Mouse (Mus musculus) embryonic facial prominence, embryonic 12.5 days (tissue): Measurements from ENCODE around the gene Wscd2. TPM values are rescaled to one million over a fixed set of nuclear protein-coding genes. Genes with fewer than 3 reads are reported as not detected.
A peak's percentile ranks its signal among the peaks of the same experiment; 100 is the strongest.

Experiments used
- ATAC-seq: fragments of 200-750 bp; cut with Nextera tagmentation; 2 replicates; pipeline ENCODE4 v1.8.0; 2017; ENCODE audit not compliant: insufficient number of reproducible peaks, insufficient read depth, low FRiP score, low TSS enrichment
- H3K27ac ChIP-seq: fragments of 300-500 bp; sonication (generic); 2 replicates; pipeline ENCODE4 v1.5.1; 2016; ENCODE audit warnings: mild to moderate bottlenecking
- H3K27me3 ChIP-seq: fragments of 300-500 bp; sonication (generic); 2 replicates; pipeline ENCODE4 v1.6.1; 2016; ENCODE audit warnings: mild to moderate bottlenecking, moderate library complexity
- H3K36me3 ChIP-seq: fragments of 300-500 bp; sonication (generic); 2 replicates; pipeline ENCODE4 v1.6.1; 2016; ENCODE audit warnings: mild to moderate bottlenecking
- H3K4me1 ChIP-seq: fragments of 300-500 bp; sonication (generic); 2 replicates; pipeline ENCODE4 v1.6.1; 2016
- H3K4me2 ChIP-seq: fragments of 300-500 bp; sonication (generic); replicated peaks from 2 replicates; pipeline ENCODE4 v1.6.1; 2016; ENCODE audit warnings: mild to moderate bottlenecking, moderate library complexity
- H3K4me3 ChIP-seq: fragments of 300-500 bp; sonication (generic); 2 replicates; pipeline ENCODE4 v1.5.1; 2016; ENCODE audit warnings: mild to moderate bottlenecking
- H3K9ac ChIP-seq: fragments of 300-500 bp; sonication (generic); 2 replicates; pipeline ENCODE4 v1.6.1; 2016; ENCODE audit warnings: mild to moderate bottlenecking, moderate library complexity
- H3K9me3 ChIP-seq: fragments of 300-500 bp; sonication (generic); 2 replicates; pipeline ENCODE4 v1.6.1; 2016; ENCODE audit warnings: mild to moderate bottlenecking, moderate library complexity
- WGBS: fragments of 180-500 bp; shearing (Covaris S2); methylation state at CpG from one replicate; pipeline ENCODE4 v1.1.7; 2016; 5-methylcytosine and 5-hydroxymethylcytosine counted together
- polyA plus RNA-seq: library from polyadenylated mRNA; unstranded; fragments of >200 nt; fragmentation: Nextera tagmentation; extraction: Ambion mirVana; gene quantifications from 2 replicates; pipeline ENCODE4 v1.2.1, GENCODE M21; 2016

The Wscd2 gene
- polyA plus RNA-seq, 1 experiment from 2014 or later, result 7.1 TPM

DNA sequence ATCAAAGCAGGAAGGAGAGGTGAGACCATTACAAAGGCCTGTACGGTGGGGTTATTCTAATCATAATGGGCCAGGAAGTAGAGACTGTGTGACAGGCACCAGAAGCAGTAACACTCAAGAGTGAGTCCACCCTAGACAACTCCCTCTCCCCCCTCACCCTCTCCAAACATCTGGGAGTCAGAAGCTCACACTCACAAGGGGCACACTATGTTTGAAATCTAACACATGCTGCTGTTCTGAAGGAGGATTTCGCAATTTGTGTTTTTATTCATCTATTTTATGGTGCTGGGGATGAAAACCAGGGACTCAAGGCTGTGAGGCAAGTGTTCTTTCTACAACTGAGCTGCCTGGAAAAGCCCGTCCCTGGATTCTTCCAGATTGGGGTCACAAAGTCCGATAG, 114.6 kb downstream of the Wscd2 start:
- H3K4me2 ChIP-seq, result no peak overlapping the region
- no peaks in the 10 kb centered on the region for H3K9me3 ChIP-seq
- no peaks in the 10 kb centered on the region for H3K27me3 ChIP-seq
- no peak overlapping the region for H3K9ac ChIP-seq
- no peak overlapping the region for H3K27ac ChIP-seq
- H3K36me3 ChIP-seq, result no peaks in the 10 kb centered on the region
- WGBS, result 78% methylated on average over 4 of the region's 4 CpGs
- H3K4me1 ChIP-seq, result peaks cover 18% of the 10 kb centered on the region
- ATAC-seq, result no peak
- H3K4me3 ChIP-seq, result no peak overlapping the region

GRCm38 (mm10) chr5:113606121-113606520, 116.0 kb downstream of the Wscd2 start:
- Histone ChIP-seq H3K27me3 (no peaks in the 10 kb centered on the region), H3K4me1 (peaks cover 17% of the 10 kb centered on the region), H3K9ac (no peak overlapping the region), H3K36me3 (no peaks in the 10 kb centered on the region), H3K27ac (no peak overlapping the region), H3K4me2 (no peak overlapping the region), H3K4me3 (no peak overlapping the region), H3K9me3 (no peaks in the 10 kb centered on the region)
- ATAC-seq, result no peak
- 64% methylated on average over 3 of the region's 3 CpGs for WGBS

GRCm38 (mm10) chr5:113606961-113607785, 117.0 kb downstream of the Wscd2 start:
- 77% methylated on average over 8 of the region's 8 CpGs for WGBS
- H3K4me2 ChIP-seq, result no peak overlapping the region

DNA sequence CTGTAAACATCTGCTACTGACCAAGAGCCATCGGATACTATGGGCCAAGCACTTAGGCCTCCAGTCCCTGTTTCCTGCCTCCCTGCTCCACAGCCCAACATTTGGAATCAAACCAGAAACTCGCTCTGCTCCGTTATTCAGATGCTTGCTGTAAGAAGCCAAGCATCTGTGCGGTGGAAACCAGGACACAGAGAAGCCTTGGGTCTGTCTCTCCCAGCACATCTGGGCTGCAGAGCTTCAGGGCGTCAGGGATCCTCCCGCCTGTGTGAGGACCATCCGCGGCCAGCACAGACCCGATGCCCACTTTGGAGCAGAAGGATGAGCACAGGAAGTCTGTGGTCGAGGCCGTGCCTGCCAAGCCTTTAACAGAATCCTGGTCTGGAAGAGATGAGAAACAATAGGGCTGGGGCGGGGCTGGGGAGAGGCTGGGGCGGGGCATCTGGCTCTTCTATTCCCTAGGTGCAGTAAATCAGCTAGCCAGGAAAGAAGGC, 117.9 kb downstream of the Wscd2 start:
- no peaks in the 10 kb centered on the region for H3K36me3 ChIP-seq
- H3K27ac ChIP-seq, result 0 out of 2 replicates have a peak overlapping the region, but pooled peaks have one; percentile 42
- no peaks in the 10 kb centered on the region for H3K27me3 ChIP-seq
- peaks cover 8% of the 10 kb centered on the region for H3K4me1 ChIP-seq
- no peak for ATAC-seq
- H3K4me3 ChIP-seq, result no peak overlapping the region
- no peak overlapping the region for H3K9ac ChIP-seq
- H3K4me2 ChIP-seq, result no peak overlapping the region
- WGBS, result 25% methylated on average over 13 of the region's 13 CpGs
- H3K9me3 ChIP-seq, result no peaks in the 10 kb centered on the region

More at GRCm38 (mm10) chr5:113606961-113607785, 117.0 kb downstream of the Wscd2 start:
- Histone ChIP-seq H3K27ac (0 out of 2 replicates have a peak overlapping the region, but pooled peaks have one; percentile 42), H3K4me3 (no peak overlapping the region), H3K9me3 (no peaks in the 10 kb centered on the region), H3K9ac (no peak overlapping the region), H3K36me3 (no peaks in the 10 kb centered on the region), H3K27me3 (no peaks in the 10 kb centered on the region), H3K4me1 (peaks cover 8% of the 10 kb centered on the region)
- ATAC-seq, result no peak

GRCm38 (mm10) chr5:113608511-113608910, 118.4 kb downstream of the Wscd2 start:
- ATAC-seq, result no peak
- no peak overlapping the region for H3K4me2 ChIP-seq
- H3K27ac ChIP-seq, result no peak overlapping the region
- peaks cover 8% of the 10 kb centered on the region for H3K4me1 ChIP-seq
- WGBS, result 88% methylated on average over 8 of the region's 8 CpGs
- no peak overlapping the region for H3K4me3 ChIP-seq
- H3K9ac ChIP-seq, result no peak overlapping the region
- H3K9me3 ChIP-seq, result no peaks in the 10 kb centered on the region
- H3K27me3 ChIP-seq, result no peaks in the 10 kb centered on the region
- no peaks in the 10 kb centered on the region for H3K36me3 ChIP-seq

GRCm38 (mm10) chr5:113609891-113610290, 119.8 kb downstream of the Wscd2 start:
- H3K27me3 ChIP-seq, result no peaks in the 10 kb centered on the region
- no peaks in the 10 kb centered on the region for H3K9me3 ChIP-seq
- no peak overlapping the region for H3K4me3 ChIP-seq
- peaks cover 8% of the 10 kb centered on the region for H3K4me1 ChIP-seq
- H3K27ac ChIP-seq, result no peak overlapping the region
- 67% methylated on average over 5 of the region's 5 CpGs for WGBS
- ATAC-seq, result no peak
- no peak overlapping the region for H3K4me2 ChIP-seq
- no peaks in the 10 kb centered on the region for H3K36me3 ChIP-seq
- no peak overlapping the region for H3K9ac ChIP-seq

- Histone ChIP-seq H3K36me3 (no peaks in the 10 kb centered on the region), H3K27me3 (no peaks in the 10 kb centered on the region), H3K4me1 (peaks cover 8% of the 10 kb centered on the region), H3K4me2 (no peak overlapping the region), H3K9me3 (no peaks in the 10 kb centered on the region), H3K4me3 (no peak overlapping the region), H3K27ac (no peak overlapping the region), H3K9ac (no peak overlapping the region)
- 70% methylated on average over 6 of the region's 6 CpGs for WGBS
- ATAC-seq, result no peak
Measured at GRCm38 (mm10) chr5:113610490-113610889, 120.4 kb downstream of the Wscd2 start.

- no peak for ATAC-seq
- Histone ChIP-seq H3K9me3 (no peaks in the 10 kb centered on the region), H3K4me1 (peaks cover 8% of the 10 kb centered on the region), H3K4me2 (no peak overlapping the region), H3K27ac (no peak overlapping the region), H3K4me3 (no peak overlapping the region), H3K9ac (no peak overlapping the region), H3K36me3 (no peaks in the 10 kb centered on the region), H3K27me3 (no peaks in the 10 kb centered on the region)
- WGBS, result 81% methylated on average over 6 of the region's 6 CpGs
Measured at GRCm38 (mm10) chr5:113611131-113611530, 121.0 kb downstream of the Wscd2 start.

GRCm38 (mm10) chr5:113611771-113612233, 121.7 kb downstream of the Wscd2 start:
- Histone ChIP-seq H3K9ac (no peak overlapping the region), H3K4me2 (no peak overlapping the region), H3K4me3 (no peak overlapping the region), H3K36me3 (no peaks in the 10 kb centered on the region), H3K27me3 (no peaks in the 10 kb centered on the region), H3K9me3 (no peaks in the 10 kb centered on the region), H3K27ac (no peak overlapping the region), H3K4me1 (peaks cover 8% of the 10 kb centered on the region)
- 79% methylated on average over 12 of the region's 12 CpGs for WGBS
- ATAC-seq, result no peak

GRCm38 (mm10) chr5:113618716-113619115, 128.6 kb downstream of the Wscd2 start:
- Histone ChIP-seq H3K4me2 (no peak overlapping the region), H3K9ac (no peak overlapping the region), H3K4me1 (no peaks in the 10 kb centered on the region), H3K36me3 (no peaks in the 10 kb centered on the region), H3K9me3 (no peaks in the 10 kb centered on the region), H3K27ac (no peak overlapping the region), H3K27me3 (no peaks in the 10 kb centered on the region), H3K4me3 (no peak overlapping the region)
- no peak for ATAC-seq
- 90% methylated on average over 4 of the region's 4 CpGs for WGBS

DNA sequence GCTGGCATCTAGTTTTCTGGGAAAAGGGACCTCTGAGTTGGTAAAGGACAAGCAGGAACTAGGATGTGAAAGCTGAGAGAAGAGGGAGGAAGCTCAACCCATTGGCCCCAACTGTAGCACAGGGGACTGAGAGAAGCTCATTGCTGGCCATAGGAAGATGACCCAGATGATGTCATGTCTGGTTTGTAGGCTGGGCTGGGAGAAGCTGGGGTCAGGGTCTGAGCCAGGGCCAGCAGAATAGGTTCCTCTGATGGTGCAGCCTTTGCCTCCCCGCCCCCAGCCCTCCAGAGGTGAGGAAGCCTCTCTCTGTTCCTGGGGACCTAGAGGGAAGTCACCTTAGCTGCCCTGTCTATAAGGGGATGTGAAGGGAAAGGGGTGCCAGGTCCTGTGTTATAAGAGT, 129.0 kb downstream of the Wscd2 start:
- H3K4me3 ChIP-seq, result no peak overlapping the region
- no peaks in the 10 kb centered on the region for H3K27me3 ChIP-seq
- H3K27ac ChIP-seq, result no peak overlapping the region
- no peaks in the 10 kb centered on the region for H3K4me1 ChIP-seq
- H3K4me2 ChIP-seq, result no peak overlapping the region
- 80% methylated on average over 1 of the region's 1 CpGs for WGBS
- no peak overlapping the region for H3K9ac ChIP-seq
- H3K36me3 ChIP-seq, result no peaks in the 10 kb centered on the region
- no peak for ATAC-seq
- H3K9me3 ChIP-seq, result no peaks in the 10 kb centered on the region

DNA sequence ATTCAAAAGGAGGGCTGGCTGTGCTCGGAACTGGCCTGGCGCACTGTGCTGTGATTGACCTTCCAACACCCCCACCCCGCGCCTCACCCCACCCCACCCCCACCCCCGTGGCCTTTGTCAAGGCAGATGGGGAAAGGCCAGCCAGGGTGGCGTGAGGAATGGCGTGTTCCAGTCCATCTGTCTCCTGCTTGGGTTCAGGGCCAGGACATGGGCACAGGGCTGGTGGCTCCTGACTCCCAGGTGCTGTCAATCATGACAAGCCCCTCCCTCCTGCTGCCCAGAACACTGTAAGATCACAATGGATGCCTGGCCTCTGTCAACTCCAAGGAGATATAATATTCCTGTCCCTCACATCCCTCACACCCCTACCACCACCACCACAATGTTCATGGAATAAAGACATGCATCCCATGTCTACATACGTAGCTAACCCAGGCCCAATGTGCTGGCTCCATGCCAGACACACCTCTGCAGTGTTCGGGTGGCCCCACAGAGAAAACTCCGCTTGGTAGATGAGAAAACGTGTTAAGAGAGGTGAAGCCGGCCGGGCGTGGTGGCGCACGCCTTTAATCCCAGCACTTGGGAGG, 130.1 kb downstream of the Wscd2 start:
- WGBS, result 69% methylated on average over 16 of the region's 16 CpGs
- Histone ChIP-seq H3K4me1 (no peaks in the 10 kb centered on the region), H3K4me3 (no peak overlapping the region), H3K4me2 (no peak overlapping the region), H3K27ac (no peak overlapping the region), H3K36me3 (no peaks in the 10 kb centered on the region), H3K9me3 (no peaks in the 10 kb centered on the region), H3K27me3 (no peaks in the 10 kb centered on the region), H3K9ac (no peak overlapping the region)
- no peak for ATAC-seq
